Mouse (Mus musculus) lung, embryonic 14.5 days (tissue): ENCODE data around the gene Gsdme. TPM values are rescaled to one million over a fixed set of nuclear protein-coding genes. Genes with fewer than 3 reads are reported as not detected.
A peak's percentile ranks its signal among the peaks of the same experiment; 100 is the strongest.

ENCODE experiments used
- ATAC-seq: fragments of 200-750 bp; cut with Nextera tagmentation; 2 replicates; pipeline ENCODE4 v1.8.0; 2017; ENCODE audit warnings: mild to moderate bottlenecking, moderate TSS enrichment, moderate library complexity; ENCODE audit not compliant: insufficient read depth
- DNase-seq: peaks from one replicate; pipeline ENCODE4 v3.0.0-alpha.2; 2015
- H3K27ac ChIP-seq: fragments of 300-500 bp; sonication (generic); 2 replicates; pipeline ENCODE4 v1.5.1; 2014; ENCODE audit warnings: low read depth, mild to moderate bottlenecking, moderate library complexity
- H3K27me3 ChIP-seq: fragments of 300-500 bp; sonication (generic); 2 replicates; pipeline ENCODE4 v1.6.1; 2014; ENCODE audit warnings: low read length, control low read depth; ENCODE audit not compliant: insufficient read depth
- H3K36me3 ChIP-seq: fragments of 300-500 bp; sonication (generic); 2 replicates; pipeline ENCODE4 v1.6.1; 2014; ENCODE audit warnings: control low read depth; ENCODE audit not compliant: insufficient read depth
- H3K4me1 ChIP-seq: fragments of 300-500 bp; sonication (generic); 2 replicates; pipeline ENCODE4 v1.6.1; 2014; ENCODE audit warnings: antibody characterized with exemption, control low read depth; ENCODE audit not compliant: insufficient read depth
- H3K4me2 ChIP-seq: fragments of 300-500 bp; sonication (generic); 2 replicates; pipeline ENCODE4 v1.6.1; 2014; ENCODE audit warnings: mild to moderate bottlenecking
- H3K4me3 ChIP-seq: fragments of 300-500 bp; sonication (generic); 2 replicates; pipeline ENCODE4 v1.5.1; 2014; ENCODE audit warnings: low read depth, low read length
- H3K9ac ChIP-seq: fragments of 300-500 bp; sonication (generic); 2 replicates; pipeline ENCODE4 v1.6.1; 2014
- H3K9me3 ChIP-seq: fragments of 300-500 bp; sonication (generic); 2 replicates; pipeline ENCODE4 v1.6.1; 2016; ENCODE audit warnings: low read depth, low read length, control low read depth
- CTCF ChIP-seq: IDR thresholded peaks from 2 replicates; pipeline ENCODE4 v1.5.1; 2016; ENCODE audit warnings: antibody characterized with exemption, low read depth
- WGBS: fragments of 180-500 bp; shearing (Covaris S2); extraction: QIAGEN DNeasy Blood & Tissue Kit; methylation state at CpG from one replicate; pipeline ENCODE4 v1.1.7; 2014; 5-methylcytosine and 5-hydroxymethylcytosine counted together
- polyA plus RNA-seq: library from polyadenylated mRNA; unstranded; fragments of >200 nt; fragmentation: Nextera tagmentation; extraction: Ambion mirVana; gene quantifications from 2 replicates; pipeline ENCODE4 v1.2.1, GENCODE M21; 2014

The Gsdme gene
- polyA plus RNA-seq, 1 experiment from 2014 or later, result 43.3 TPM

GRCm38 (mm10) chr6:50192169-50192568, 71.5 kb downstream of the Gsdme start:
- no peak overlapping the region for H3K27ac ChIP-seq
- no peak for DNase-seq
- no peak overlapping the region for H3K4me3 ChIP-seq
- H3K9me3 ChIP-seq, result no peaks in the 10 kb centered on the region
- peaks cover 21% of the 10 kb centered on the region; the same call in 1 of the 2 replicates for H3K36me3 ChIP-seq
- no peak for ATAC-seq
- H3K9ac ChIP-seq, result no peak overlapping the region
- no peaks in the 10 kb centered on the region for H3K27me3 ChIP-seq
- no peak for TF ChIP-seq CTCF
- WGBS, result 59% methylated on average over 1 of the region's 1 CpGs
- H3K4me1 ChIP-seq, result no peaks in the 10 kb centered on the region
- no peak overlapping the region for H3K4me2 ChIP-seq

- no peak for TF ChIP-seq CTCF
- Histone ChIP-seq H3K4me1 (no peaks in the 10 kb centered on the region), H3K9ac (no peak overlapping the region), H3K4me2 (no peak overlapping the region), H3K9me3 (no peaks in the 10 kb centered on the region), H3K4me3 (no peak overlapping the region), H3K36me3 (peaks cover 20% of the 10 kb centered on the region; the same call in 1 of the 2 replicates), H3K27me3 (no peaks in the 10 kb centered on the region), H3K27ac (no peak overlapping the region)
- DNase-seq, result no peak
- ATAC-seq, result no peak
- 78% methylated on average over 3 of the region's 3 CpGs for WGBS
Observed at GRCm38 (mm10) chr6:50191605-50192004, 72.1 kb downstream of the Gsdme start.

- H3K9ac ChIP-seq, result no peak overlapping the region
- no peak overlapping the region for H3K4me2 ChIP-seq
- H3K4me3 ChIP-seq, result no peak overlapping the region
- ATAC-seq, result no peak
- no peaks in the 10 kb centered on the region for H3K27me3 ChIP-seq
- H3K9me3 ChIP-seq, result no peaks in the 10 kb centered on the region
- H3K27ac ChIP-seq, result no peak overlapping the region
- peaks cover 19% of the 10 kb centered on the region for H3K36me3 ChIP-seq
- TF ChIP-seq CTCF, result no peak
- peak; percentile 25 for DNase-seq
- H3K4me1 ChIP-seq, result no peaks in the 10 kb centered on the region
Observed at GRCm38 (mm10) chr6:50189376-50189775, 74.3 kb downstream of the Gsdme start.

DNA sequence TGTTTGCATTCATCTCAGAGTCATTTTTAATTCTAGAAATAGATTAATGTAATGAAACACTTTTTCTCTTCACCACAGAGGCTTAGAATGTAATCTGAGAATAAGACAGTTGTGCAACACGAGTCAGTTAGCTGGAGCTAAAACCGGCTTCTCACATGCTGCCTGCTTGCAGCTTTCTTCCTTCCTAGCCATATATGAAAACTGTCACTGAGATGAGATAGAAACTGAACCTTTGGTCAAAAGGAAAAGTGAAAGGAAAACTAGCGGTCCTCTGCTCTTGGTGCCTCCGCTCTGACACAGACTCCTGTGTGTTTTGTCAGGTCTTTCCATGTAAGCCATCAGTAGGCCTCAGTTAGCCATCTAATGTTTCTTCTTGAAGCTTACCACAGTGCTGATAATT, 75.7 kb downstream of the Gsdme start:
- 71% methylated on average over 4 of the region's 4 CpGs for WGBS
- Histone ChIP-seq H3K4me3 (no peak overlapping the region), H3K9me3 (no peaks in the 10 kb centered on the region), H3K27me3 (no peaks in the 10 kb centered on the region), H3K4me1 (no peaks in the 10 kb centered on the region), H3K9ac (no peak overlapping the region), H3K36me3 (peaks cover 27% of the 10 kb centered on the region), H3K4me2 (no peak overlapping the region), H3K27ac (no peak overlapping the region)
- peak; percentile 17 for DNase-seq
- no peak for TF ChIP-seq CTCF
- ATAC-seq, result no peak

DNA sequence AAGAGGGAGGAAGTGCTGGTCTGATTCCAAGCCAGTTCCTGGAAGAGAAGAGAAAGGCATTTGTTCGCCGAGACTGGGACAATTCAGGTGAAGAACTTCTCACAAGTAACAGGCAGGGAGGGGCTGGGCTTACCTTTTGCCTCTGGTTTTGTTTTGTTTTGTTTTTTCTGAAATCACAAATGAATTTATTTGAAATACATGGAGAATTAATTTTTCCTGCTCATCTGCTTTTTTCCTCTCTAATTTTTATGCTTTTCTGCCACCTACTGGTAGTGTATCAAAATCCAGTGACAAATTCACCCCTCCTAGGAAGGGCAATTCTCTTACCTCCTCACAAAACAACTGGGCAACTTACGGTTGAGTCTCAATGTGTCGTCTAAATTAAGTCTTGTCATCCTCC, 83.5 kb downstream of the Gsdme start:
- H3K9ac ChIP-seq, result no peak overlapping the region
- TF ChIP-seq CTCF, result peak; percentile 49
- no peaks in the 10 kb centered on the region for H3K27me3 ChIP-seq
- peaks cover 20% of the 10 kb centered on the region for H3K36me3 ChIP-seq
- WGBS, result 70% methylated on average over 4 of the region's 4 CpGs
- no peaks in the 10 kb centered on the region for H3K9me3 ChIP-seq
- no peak for ATAC-seq
- H3K4me1 ChIP-seq, result no peaks in the 10 kb centered on the region
- no peak overlapping the region for H3K4me3 ChIP-seq
- H3K4me2 ChIP-seq, result no peak overlapping the region
- DNase-seq, result peak; percentile 64
- H3K27ac ChIP-seq, result no peak overlapping the region

GRCm38 (mm10) chr6:50175736-50176135, 87.9 kb downstream of the Gsdme start:
- H3K9me3 ChIP-seq, result no peaks in the 10 kb centered on the region
- H3K9ac ChIP-seq, result no peak overlapping the region
- no peaks in the 10 kb centered on the region for H3K27me3 ChIP-seq
- DNase-seq (no peak), ATAC-seq (no peak)
- H3K4me2 ChIP-seq, result no peak overlapping the region
- no peaks in the 10 kb centered on the region for H3K4me1 ChIP-seq
- TF ChIP-seq CTCF, result no peak
- no peak overlapping the region for H3K27ac ChIP-seq
- H3K4me3 ChIP-seq, result no peak overlapping the region
- 0 out of 2 replicates have a peak, but pooled peaks cover 1% of the 10 kb centered on the region for H3K36me3 ChIP-seq
- 88% methylated on average over 1 of the region's 1 CpGs for WGBS

- H3K27me3 ChIP-seq, result no peaks in the 10 kb centered on the region
- 0 out of 2 replicates have a peak, but pooled peaks cover 4% of the 10 kb centered on the region for H3K36me3 ChIP-seq
- no peak overlapping the region for H3K4me2 ChIP-seq
- DNase-seq (no peak), ATAC-seq (no peak)
- H3K27ac ChIP-seq, result no peak overlapping the region
- H3K9ac ChIP-seq, result no peak overlapping the region
- no peaks in the 10 kb centered on the region for H3K4me1 ChIP-seq
- no peak for TF ChIP-seq CTCF
- H3K9me3 ChIP-seq, result no peaks in the 10 kb centered on the region
- H3K4me3 ChIP-seq, result no peak overlapping the region
Observed at GRCm38 (mm10) chr6:50169771-50170170, 93.9 kb downstream of the Gsdme start.

GRCm38 (mm10) chr6:50168821-50169220, 94.8 kb downstream of the Gsdme start:
- Histone ChIP-seq H3K9me3 (no peaks in the 10 kb centered on the region), H3K36me3 (0 out of 2 replicates have a peak, but pooled peaks cover 4% of the 10 kb centered on the region), H3K27me3 (no peaks in the 10 kb centered on the region), H3K4me1 (no peaks in the 10 kb centered on the region), H3K4me2 (no peak overlapping the region), H3K27ac (no peak overlapping the region), H3K4me3 (no peak overlapping the region), H3K9ac (no peak overlapping the region)
- no peak for ATAC-seq
- TF ChIP-seq CTCF, result no peak
- DNase-seq, result no peak
- 93% methylated on average over 4 of the region's 4 CpGs for WGBS
